Mouse (Mus musculus): ENCODE results near the gene 5031439G07Rik. TPM values are rescaled to one million over a fixed set of nuclear protein-coding genes. Genes with fewer than 3 reads are reported as not detected.
"Not testable (repeated sequence)": the region's sequence is repeated elsewhere in the genome, so short reads cannot be mapped to it uniquely, and the experiment has no call there.

The 5031439G07Rik gene
- 24.1 and 24.4 TPM in 2 replicates for polyA plus RNA-seq (2015; fragmentation: Nextera tagmentation; extraction: Ambion mirVana)

- H3K4me3 ChIP-seq (ENCODE audit: low read length), result peak within 1 kb of the TSS; percentile 83
- no peaks in the 10 kb centered on the region for H3K27me3 ChIP-seq (replicated peaks; ENCODE audit: control insufficient read depth, insufficient read depth, low read length)
- WGBS, result 2% methylated on average over 38 of the region's 59 CpGs
- H3K9me3 ChIP-seq (ENCODE audit: control insufficient read depth, low read length), result no peaks in the 10 kb centered on the region
- H3K4me1 ChIP-seq (ENCODE audit: control insufficient read depth, insufficient read depth, low read depth, low read length), result peaks cover 29% of the 10 kb centered on the region
- no peaks in the 10 kb centered on the region for H3K36me3 ChIP-seq (ENCODE audit: control insufficient read depth, insufficient read depth, low read length)
- H3K27ac ChIP-seq (ENCODE audit: low read depth, low read length), result peak within 1 kb of the TSS; percentile 85
- H3K9ac ChIP-seq (ENCODE audit: low read depth, low read length), result peak within 1 kb of the TSS; percentile 96
- peak within 1 kb of the TSS; percentile 61 for H3K4me2 ChIP-seq (ENCODE audit: low read length)
- peak; percentile 92 for ATAC-seq
Measured at GRCm38 (mm10) chr15:84987874-84988825, at the start of gene 5031439G07Rik. Gene 5031439G07Rik, minus strand, starts transcription at chr15:84988551.

- H3K27ac ChIP-seq (ENCODE audit: low read depth, low read length), result peak overlapping the region; percentile 53
- no peak for ATAC-seq
- H3K9me3 ChIP-seq (ENCODE audit: control insufficient read depth, low read length), result no peaks in the 10 kb centered on the region
- peaks cover 33% of the 10 kb centered on the region for H3K4me1 ChIP-seq (ENCODE audit: control insufficient read depth, insufficient read depth, low read depth, low read length)
- peak overlapping the region; percentile 95 for H3K4me2 ChIP-seq (ENCODE audit: low read length)
- WGBS, result 5% methylated on average over 8 of the region's 8 CpGs
- peak overlapping the region; percentile 79 for H3K9ac ChIP-seq (ENCODE audit: low read depth, low read length)
- no peaks in the 10 kb centered on the region for H3K27me3 ChIP-seq (replicated peaks; ENCODE audit: control insufficient read depth, insufficient read depth, low read length)
- H3K4me3 ChIP-seq (ENCODE audit: low read length), result peak overlapping the region; percentile 66
- no peaks in the 10 kb centered on the region for H3K36me3 ChIP-seq (ENCODE audit: control insufficient read depth, insufficient read depth, low read length)
Measured at GRCm38 (mm10) chr15:85037343-85037690, 49.0 kb upstream of the 5031439G07Rik start.

GRCm38 (mm10) chr15:85036566-85037342, 48.4 kb upstream of the 5031439G07Rik start:
- peak; percentile 97 for ATAC-seq
- Histone ChIP-seq H3K4me1 (ENCODE audit: control insufficient read depth, insufficient read depth, low read depth, low read length) (peaks cover 28% of the 10 kb centered on the region), H3K27me3 (replicated peaks; ENCODE audit: control insufficient read depth, insufficient read depth, low read length) (no peaks in the 10 kb centered on the region), H3K4me3 (ENCODE audit: low read length) (peak overlapping the region; percentile 66), H3K9me3 (ENCODE audit: control insufficient read depth, low read length) (no peaks in the 10 kb centered on the region), H3K27ac (ENCODE audit: low read depth, low read length) (peak overlapping the region; percentile 75), H3K4me2 (ENCODE audit: low read length) (peak overlapping the region; percentile 95), H3K36me3 (ENCODE audit: control insufficient read depth, insufficient read depth, low read length) (no peaks in the 10 kb centered on the region), H3K9ac (ENCODE audit: low read depth, low read length) (peak overlapping the region; percentile 79)
- WGBS, result under 1% methylated on average over 58 of the region's 75 CpGs

GRCm38 (mm10) chr15:85033916-85034315, 45.6 kb upstream of the 5031439G07Rik start:
- WGBS, result 53% methylated on average over 7 of the region's 7 CpGs
- H3K9me3 ChIP-seq (ENCODE audit: control insufficient read depth, low read length); ATAC-seq; H3K36me3 ChIP-seq (ENCODE audit: control insufficient read depth, insufficient read depth, low read length); H3K27ac ChIP-seq (ENCODE audit: low read depth, low read length); H3K27me3 ChIP-seq (replicated peaks; ENCODE audit: control insufficient read depth, insufficient read depth, low read length); H3K4me2 ChIP-seq (ENCODE audit: low read length); H3K9ac ChIP-seq (ENCODE audit: low read depth, low read length); H3K4me3 ChIP-seq (ENCODE audit: low read length): not testable (repeated sequence)
- H3K4me1 ChIP-seq (ENCODE audit: control insufficient read depth, insufficient read depth, low read depth, low read length), result peaks cover 18% of the 10 kb centered on the region

GRCm38 (mm10) chr15:85031866-85032265, 43.5 kb upstream of the 5031439G07Rik start:
- H3K4me1 ChIP-seq (ENCODE audit: control insufficient read depth, insufficient read depth, low read depth, low read length), result peaks cover 4% of the 10 kb centered on the region; the same call in 1 of the 2 replicates
- H3K27ac ChIP-seq (ENCODE audit: low read depth, low read length), result no peak overlapping the region
- WGBS, result 45% methylated on average over 3 of the region's 3 CpGs
- no peaks in the 10 kb centered on the region for H3K27me3 ChIP-seq (replicated peaks; ENCODE audit: control insufficient read depth, insufficient read depth, low read length)
- H3K36me3 ChIP-seq (ENCODE audit: control insufficient read depth, insufficient read depth, low read length), result no peaks in the 10 kb centered on the region
- no peak overlapping the region for H3K9ac ChIP-seq (ENCODE audit: low read depth, low read length)
- no peak overlapping the region for H3K4me3 ChIP-seq (ENCODE audit: low read length)
- ATAC-seq, result no peak
- no peaks in the 10 kb centered on the region for H3K9me3 ChIP-seq (ENCODE audit: control insufficient read depth, low read length)
- no peak overlapping the region for H3K4me2 ChIP-seq (ENCODE audit: low read length)

GRCm38 (mm10) chr15:85030643-85031042, 42.3 kb upstream of the 5031439G07Rik start:
- not testable (repeated sequence) for H3K36me3 ChIP-seq (ENCODE audit: control insufficient read depth, insufficient read depth, low read length); ATAC-seq; H3K9ac ChIP-seq (ENCODE audit: low read depth, low read length); H3K9me3 ChIP-seq (ENCODE audit: control insufficient read depth, low read length); H3K4me3 ChIP-seq (ENCODE audit: low read length); H3K4me2 ChIP-seq (ENCODE audit: low read length); H3K27me3 ChIP-seq (replicated peaks; ENCODE audit: control insufficient read depth, insufficient read depth, low read length); H3K4me1 ChIP-seq (ENCODE audit: control insufficient read depth, insufficient read depth, low read depth, low read length); H3K27ac ChIP-seq (ENCODE audit: low read depth, low read length)
- WGBS, result 82% methylated on average over 1 of the region's 1 CpGs

- H3K36me3 ChIP-seq (ENCODE audit: control insufficient read depth, insufficient read depth, low read length); H3K4me3 ChIP-seq (ENCODE audit: low read length); H3K27me3 ChIP-seq (replicated peaks; ENCODE audit: control insufficient read depth, insufficient read depth, low read length); H3K9ac ChIP-seq (ENCODE audit: low read depth, low read length); H3K27ac ChIP-seq (ENCODE audit: low read depth, low read length); H3K4me1 ChIP-seq (ENCODE audit: control insufficient read depth, insufficient read depth, low read depth, low read length); H3K9me3 ChIP-seq (ENCODE audit: control insufficient read depth, low read length); H3K4me2 ChIP-seq (ENCODE audit: low read length); ATAC-seq: not testable (repeated sequence)
- 44% methylated on average over 1 of the region's 1 CpGs for WGBS
Measured at GRCm38 (mm10) chr15:85028648-85029047, 40.3 kb upstream of the 5031439G07Rik start, which contains the start of gene Fam118a. Gene Fam118a, plus strand, starts transcription at chr15:85028948.

GRCm38 (mm10) chr15:85027740-85028139, 39.4 kb upstream of the 5031439G07Rik start:
- WGBS, result 53% methylated on average over 4 of the region's 4 CpGs
- no peak for ATAC-seq

GRCm38 (mm10) chr15:85026197-85026596, 37.8 kb upstream of the 5031439G07Rik start:
- Histone ChIP-seq H3K36me3 (ENCODE audit: control insufficient read depth, insufficient read depth, low read length) (no peaks in the 10 kb centered on the region), H3K9ac (ENCODE audit: low read depth, low read length) (no peak overlapping the region), H3K27me3 (replicated peaks; ENCODE audit: control insufficient read depth, insufficient read depth, low read length) (no peaks in the 10 kb centered on the region), H3K27ac (ENCODE audit: low read depth, low read length) (no peak overlapping the region), H3K9me3 (ENCODE audit: control insufficient read depth, low read length) (no peaks in the 10 kb centered on the region), H3K4me3 (ENCODE audit: low read length) (no peak overlapping the region), H3K4me1 (ENCODE audit: control insufficient read depth, insufficient read depth, low read depth, low read length) (no peaks in the 10 kb centered on the region), H3K4me2 (ENCODE audit: low read length) (no peak overlapping the region)
- WGBS, result 83% methylated on average over 4 of the region's 4 CpGs
- ATAC-seq, result no peak

More at GRCm38 (mm10) chr15:85027740-85028139, 39.4 kb upstream of the 5031439G07Rik start:
- Histone ChIP-seq H3K27me3 (replicated peaks; ENCODE audit: control insufficient read depth, insufficient read depth, low read length) (no peaks in the 10 kb centered on the region), H3K9me3 (ENCODE audit: control insufficient read depth, low read length) (no peaks in the 10 kb centered on the region), H3K9ac (ENCODE audit: low read depth, low read length) (no peak overlapping the region), H3K27ac (ENCODE audit: low read depth, low read length) (no peak overlapping the region), H3K4me1 (ENCODE audit: control insufficient read depth, insufficient read depth, low read depth, low read length) (no peaks in the 10 kb centered on the region), H3K4me2 (ENCODE audit: low read length) (no peak overlapping the region), H3K36me3 (ENCODE audit: control insufficient read depth, insufficient read depth, low read length) (no peaks in the 10 kb centered on the region), H3K4me3 (ENCODE audit: low read length) (no peak overlapping the region)
